Mouse (Mus musculus) myocyte (in vitro differentiated cells): Measurements from ENCODE around the gene Ccdc33. TPM values are rescaled to one million over a fixed set of nuclear protein-coding genes. Genes with fewer than 3 reads are reported as not detected.

ENCODE experiments used
- H3K27me3 ChIP-seq: one replicate; pipeline ENCODE4 v1.6.1; 2011; ENCODE audit not compliant: control insufficient read depth, insufficient read depth, insufficient read length
- H3K36me3 ChIP-seq: one replicate; pipeline ENCODE4 v1.6.1; 2011; ENCODE audit not compliant: control insufficient read depth, insufficient read depth
- H3K4me2 ChIP-seq: one replicate; pipeline ENCODE4 v1.6.1; 2011; ENCODE audit warnings: low read depth, control low read depth
- H3K4me3 ChIP-seq: one replicate; pipeline ENCODE4 v1.5.1; 2011; ENCODE audit warnings: mild to moderate bottlenecking, control low read depth, moderate library complexity
- H3K79me2 ChIP-seq: one replicate; pipeline ENCODE4 v1.6.1; 2011; ENCODE audit not compliant: control insufficient read depth, insufficient read depth
- H3ac ChIP-seq: one replicate; pipeline ENCODE4 v1.6.1; 2011; ENCODE audit not compliant: control insufficient read depth, insufficient read length
- CEBPB ChIP-seq: IDR thresholded peaks from 2 replicates; pipeline ENCODE4 v1.6.1; 2011; ENCODE audit warnings: mild to moderate bottlenecking, moderate library complexity; ENCODE audit not compliant: poor library complexity, insufficient read depth, severe bottlenecking
- E2F4 ChIP-seq: IDR thresholded peaks from one replicate; pipeline ENCODE4 v1.6.1; 2011; ENCODE audit warnings: mild to moderate bottlenecking, control low read depth, moderate library complexity; ENCODE audit not compliant: insufficient read depth
- MAX ChIP-seq: IDR thresholded peaks from one replicate; pipeline ENCODE4 v1.6.1; 2011; ENCODE audit warnings: low read depth, mild to moderate bottlenecking, control low read depth
- MYOD1 ChIP-seq, 3 experiments: IDR thresholded peaks; one replicate each; pipeline ENCODE4 v1.6.1; 2011; ENCODE audit warnings: control low read depth in 2 of 3, low read depth in 2 of 3, mild to moderate bottlenecking in 2 of 3, moderate library complexity in 1 of 3; ENCODE audit not compliant: insufficient read length in 2 of 3, control insufficient read depth in 1 of 3
- MYOG ChIP-seq, 3 experiments: IDR thresholded peaks; one replicate each; pipeline ENCODE4 v1.6.1; 2011; ENCODE audit warnings: control low read depth in 2 of 3, low read depth in 2 of 3, mild to moderate bottlenecking in 2 of 3; ENCODE audit not compliant: insufficient read length in 2 of 3, control insufficient read depth in 1 of 3, insufficient read depth in 1 of 3
- POLR2A ChIP-seq: IDR thresholded peaks from one replicate; pipeline ENCODE4 v1.6.1; 2011; ENCODE audit warnings: low read depth, mild to moderate bottlenecking, control low read depth, moderate library complexity; ENCODE audit not compliant: insufficient read length
- POLR2AphosphoS2 ChIP-seq: IDR thresholded peaks from one replicate; pipeline ENCODE4 v1.6.1; 2011; ENCODE audit warnings: low read depth, control low read depth; ENCODE audit not compliant: insufficient read length
- REST ChIP-seq: IDR thresholded peaks from one replicate; pipeline ENCODE4 v1.6.1; 2011; ENCODE audit warnings: mild to moderate bottlenecking, control low read depth, moderate library complexity; ENCODE audit not compliant: insufficient read depth, insufficient read length
- SRF ChIP-seq: IDR thresholded peaks from one replicate; pipeline ENCODE4 v1.6.1; 2011; ENCODE audit warnings: low read depth; ENCODE audit not compliant: control insufficient read depth, insufficient read length
- TCF12 ChIP-seq: IDR thresholded peaks from one replicate; pipeline ENCODE4 v1.6.1; 2011; ENCODE audit warnings: mild to moderate bottlenecking, control low read depth; ENCODE audit not compliant: poor library complexity, insufficient read depth, severe bottlenecking
- TCF3 ChIP-seq: IDR thresholded peaks from one replicate; pipeline ENCODE4 v1.6.1; 2011; ENCODE audit warnings: low read depth, control low read depth; ENCODE audit not compliant: insufficient read length
- USF1 ChIP-seq: IDR thresholded peaks from one replicate; pipeline ENCODE4 v1.6.1; 2011; ENCODE audit warnings: low read depth, mild to moderate bottlenecking, control low read depth, moderate library complexity
- polyA plus RNA-seq: library from polyadenylated mRNA; unstranded; fragments of >200 nt; fragmentation: generic; extraction: Trizol; gene quantifications from one replicate; pipeline ENCODE4 v1.2.1, GENCODE M21; 2012; ENCODE audit warnings: missing spikeins

The Ccdc33 gene
- polyA plus RNA-seq, result not detected

GRCm38 (mm10) chr9:58118671-58119070 is at the start of gene Ccdc33:
Gene Ccdc33 (minus strand): TSS chr9:58118823.
- no peak within 1 kb of the TSS for H3K4me3 ChIP-seq
- TF ChIP-seq USF1, result no peak
- no peak for TF ChIP-seq E2F4
- no peak for TF ChIP-seq TCF3
- no peak for TF ChIP-seq MAX
- no peak for TF ChIP-seq MYOG (IDR thresholded peaks at IDR 0.05; ENCODE audit: control insufficient read depth in 1 of 3, insufficient read depth in 1 of 3, insufficient read length in 2 of 3, low read depth in 2 of 3)
- no peak for TF ChIP-seq SRF
- no peak for TF ChIP-seq REST
- TF ChIP-seq MYOD1 (IDR thresholded peaks at IDR 0.05; ENCODE audit: control insufficient read depth in 1 of 3, insufficient read length in 2 of 3, low read depth in 2 of 3), result no peak
- no peaks in the 10 kb centered on the region for H3K79me2 ChIP-seq
- no peak within 1 kb of the TSS for H3ac ChIP-seq
- H3K4me2 ChIP-seq, result no peak within 1 kb of the TSS
- no peaks in the 10 kb centered on the region for H3K36me3 ChIP-seq
- peaks cover 8% of the 10 kb centered on the region for H3K27me3 ChIP-seq

- no peak overlapping the region for H3K4me2 ChIP-seq
- no peak overlapping the region for H3ac ChIP-seq
- no peak overlapping the region for H3K4me3 ChIP-seq
- no peaks in the 10 kb centered on the region for H3K36me3 ChIP-seq
- TF ChIP-seq E2F4, result no peak
- TF ChIP-seq POLR2A, result no peak
- no peak for TF ChIP-seq CEBPB
- TF ChIP-seq USF1, result no peak
- TF ChIP-seq REST, result no peak
- TF ChIP-seq TCF12, result no peak
- TF ChIP-seq MAX, result no peak
- no peak for TF ChIP-seq MYOG (IDR thresholded peaks at IDR 0.05; ENCODE audit: control insufficient read depth in 1 of 3, insufficient read depth in 1 of 3, insufficient read length in 2 of 3, low read depth in 2 of 3)
- TF ChIP-seq SRF, result no peak
- no peak for TF ChIP-seq TCF3
- TF ChIP-seq MYOD1 (IDR thresholded peaks at IDR 0.05; ENCODE audit: control insufficient read depth in 1 of 3, insufficient read length in 2 of 3, low read depth in 2 of 3), result no peak
- no peak for TF ChIP-seq POLR2AphosphoS2
- H3K27me3 ChIP-seq, result no peaks in the 10 kb centered on the region
- no peaks in the 10 kb centered on the region for H3K79me2 ChIP-seq
Measured at GRCm38 (mm10) chr9:58165779-58166178, 47.2 kb upstream of the Ccdc33 start.

- no peak overlapping the region for H3K4me3 ChIP-seq
- no peaks in the 10 kb centered on the region for H3K27me3 ChIP-seq
- no peak overlapping the region for H3K4me2 ChIP-seq
- TF ChIP-seq REST (no peak), MYOG (IDR thresholded peaks at IDR 0.05; ENCODE audit: control insufficient read depth in 1 of 3, insufficient read depth in 1 of 3, insufficient read length in 2 of 3, low read depth in 2 of 3) (no peak), TCF3 (no peak), SRF (no peak), E2F4 (no peak), POLR2AphosphoS2 (no peak)
- no peaks in the 10 kb centered on the region for H3K36me3 ChIP-seq
- H3ac ChIP-seq, result no peak overlapping the region
- H3K79me2 ChIP-seq, result no peaks in the 10 kb centered on the region
Measured at GRCm38 (mm10) chr9:58163146-58163545, 44.5 kb upstream of the Ccdc33 start.

GRCm38 (mm10) chr9:58162173-58162572 is 43.5 kb upstream of the Ccdc33 start:
- no peak overlapping the region for H3K4me2 ChIP-seq
- no peaks in the 10 kb centered on the region for H3K79me2 ChIP-seq
- no peak overlapping the region for H3K4me3 ChIP-seq
- no peak overlapping the region for H3ac ChIP-seq
- no peaks in the 10 kb centered on the region for H3K27me3 ChIP-seq
- TF ChIP-seq SRF (no peak), MYOD1 (IDR thresholded peaks at IDR 0.05; ENCODE audit: control insufficient read depth in 1 of 3, insufficient read length in 2 of 3, low read depth in 2 of 3) (no peak), TCF3 (no peak), POLR2A (no peak), MAX (no peak), E2F4 (no peak), REST (no peak), USF1 (no peak), TCF12 (no peak), MYOG (IDR thresholded peaks at IDR 0.05; ENCODE audit: control insufficient read depth in 1 of 3, insufficient read depth in 1 of 3, insufficient read length in 2 of 3, low read depth in 2 of 3) (no peak), POLR2AphosphoS2 (no peak), CEBPB (no peak)
- no peaks in the 10 kb centered on the region for H3K36me3 ChIP-seq

GRCm38 (mm10) chr9:58160315-58160714 is 41.7 kb upstream of the Ccdc33 start:
- no peaks in the 10 kb centered on the region for H3K36me3 ChIP-seq
- H3K79me2 ChIP-seq, result no peaks in the 10 kb centered on the region
- H3K4me3 ChIP-seq, result no peak overlapping the region
- H3K27me3 ChIP-seq, result no peaks in the 10 kb centered on the region
- H3K4me2 ChIP-seq, result no peak overlapping the region
- no peak for TF ChIP-seq MAX
- TF ChIP-seq USF1, result no peak
- TF ChIP-seq MYOG (IDR thresholded peaks at IDR 0.05; ENCODE audit: control insufficient read depth in 1 of 3, insufficient read depth in 1 of 3, insufficient read length in 2 of 3, low read depth in 2 of 3), result no peak
- no peak for TF ChIP-seq CEBPB
- no peak for TF ChIP-seq REST
- TF ChIP-seq TCF3, result no peak
- TF ChIP-seq MYOD1 (IDR thresholded peaks at IDR 0.05; ENCODE audit: control insufficient read depth in 1 of 3, insufficient read length in 2 of 3, low read depth in 2 of 3), result no peak
- no peak for TF ChIP-seq SRF
- no peak for TF ChIP-seq POLR2A
- TF ChIP-seq E2F4, result no peak
- no peak for TF ChIP-seq TCF12
- no peak for TF ChIP-seq POLR2AphosphoS2
- H3ac ChIP-seq, result no peak overlapping the region
